Mouse (Mus musculus): ENCODE results near the gene Krtap10-10. TPM values are rescaled to one million over a fixed set of nuclear protein-coding genes. Genes with fewer than 3 reads are reported as not detected.
A peak's percentile ranks its signal among the peaks of the same experiment; 100 is the strongest.

Gene Krtap10-10
- polyA plus RNA-seq, 1 experiment = not detected

DNA sequence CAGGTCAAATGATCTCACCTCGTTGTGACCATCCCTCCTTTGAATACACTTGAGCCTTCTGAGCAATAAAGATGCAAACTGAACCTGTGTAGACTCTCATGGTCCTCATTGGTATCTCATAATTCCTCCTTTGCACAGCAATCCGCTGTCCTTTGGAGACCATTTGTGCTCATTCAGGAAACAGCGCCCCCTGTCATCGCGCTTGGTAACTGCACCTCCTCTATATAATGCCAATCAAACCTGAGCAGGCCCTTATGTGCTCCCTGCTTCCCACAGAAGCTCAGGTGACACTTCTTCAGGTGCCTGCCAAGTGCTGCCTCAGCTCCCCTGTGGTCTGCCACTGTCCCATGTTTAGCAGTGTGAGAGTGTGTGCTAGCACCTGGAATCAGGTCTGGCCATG is 20.2 kb upstream of the Krtap10-10 start:
- no peak overlapping the region for H3K4me3 ChIP-seq (ENCODE audit: insufficient read depth, low read length)

DNA sequence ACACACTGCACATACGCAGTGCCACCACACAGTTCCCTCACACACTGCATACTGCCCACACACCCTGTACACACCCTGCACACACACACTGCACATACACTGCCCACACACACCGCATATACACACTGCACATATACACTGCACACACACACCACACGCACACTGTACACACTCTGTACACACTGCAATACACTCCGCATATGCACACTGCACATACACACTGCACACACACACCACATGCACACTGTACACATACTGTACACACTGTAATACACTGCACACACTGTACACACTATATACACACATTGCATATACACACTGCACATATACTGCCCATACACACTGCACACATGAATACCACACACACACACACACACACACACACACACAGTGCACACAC is 17.2 kb upstream of the Krtap10-10 start:
- TF ChIP-seq POLR2A (IDR thresholded peaks at IDR 0.05; ENCODE audit: extremely low read depth, insufficient read depth, low read length) = no peak
- no peak for TF ChIP-seq CTCF (IDR thresholded peaks at IDR 0.05; ENCODE audit: extremely low read depth, insufficient read depth, low read length)
- H3K4me1 ChIP-seq (ENCODE audit: control insufficient read depth, insufficient read depth, low read length) = no peaks in the 10 kb centered on the region
- H3K4me3 ChIP-seq (ENCODE audit: insufficient read depth, low read length) = no peak overlapping the region
- no peak overlapping the region for H3K27ac ChIP-seq (ENCODE audit: insufficient read depth, low read length)

More for the DNA sequence above, 20.2 kb upstream of the Krtap10-10 start:
- peak; percentile 60 for TF ChIP-seq CTCF (IDR thresholded peaks at IDR 0.05; ENCODE audit: extremely low read depth, insufficient read depth, low read length)
- TF ChIP-seq POLR2A (IDR thresholded peaks at IDR 0.05; ENCODE audit: extremely low read depth, insufficient read depth, low read length) = no peak
- Histone ChIP-seq H3K4me1 (ENCODE audit: control insufficient read depth, insufficient read depth, low read length) (no peaks in the 10 kb centered on the region), H3K27ac (ENCODE audit: insufficient read depth, low read length) (no peak overlapping the region)

DNA sequence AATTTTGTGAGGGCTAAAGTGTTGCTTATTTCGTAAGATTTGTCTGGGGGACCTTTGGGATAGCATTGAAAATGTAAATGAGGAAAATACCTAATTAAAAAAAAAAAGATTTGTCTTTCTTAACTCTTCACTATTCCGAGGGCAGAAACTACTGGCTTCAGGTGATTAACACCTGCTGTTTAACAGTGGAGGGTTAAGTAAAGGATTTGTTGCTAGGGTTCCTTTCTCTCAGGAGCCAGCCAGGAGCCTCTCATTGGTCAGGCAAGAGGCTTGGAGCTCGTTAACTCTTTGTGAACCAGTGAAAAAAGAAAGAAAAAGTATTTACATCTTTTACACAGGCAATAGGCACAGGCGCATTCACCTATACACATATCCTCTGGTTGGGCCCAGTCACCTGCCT is 16.5 kb upstream of the Krtap10-10 start:
- TF ChIP-seq CTCF (IDR thresholded peaks at IDR 0.05; ENCODE audit: extremely low read depth, insufficient read depth, low read length) = no peak
- no peak for TF ChIP-seq POLR2A (IDR thresholded peaks at IDR 0.05; ENCODE audit: extremely low read depth, insufficient read depth, low read length)
- H3K27ac ChIP-seq (ENCODE audit: insufficient read depth, low read length) = no peak overlapping the region
- H3K4me3 ChIP-seq (ENCODE audit: insufficient read depth, low read length) = no peak overlapping the region
- H3K4me1 ChIP-seq (ENCODE audit: control insufficient read depth, insufficient read depth, low read length) = no peaks in the 10 kb centered on the region

DNA sequence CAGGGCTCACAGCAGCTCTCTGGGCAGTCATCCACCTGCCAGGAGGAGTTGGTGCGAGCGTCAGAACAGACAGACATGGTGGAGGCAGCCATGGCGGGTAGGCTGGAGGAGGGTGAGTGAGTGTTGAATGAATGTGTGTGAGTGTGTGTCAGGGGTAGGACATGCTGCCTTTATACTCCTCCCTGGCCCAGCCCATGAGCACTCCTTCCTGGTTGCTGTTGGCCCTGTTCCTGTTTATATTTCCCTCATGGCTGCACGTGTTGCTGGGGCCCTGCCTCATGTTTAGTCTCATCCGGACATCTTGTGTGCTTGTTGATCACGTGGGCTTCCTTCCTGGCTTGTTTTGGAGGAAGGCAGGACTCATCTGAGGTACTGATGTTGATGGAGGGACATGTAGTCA is 8.8 kb upstream of the Krtap10-10 start, which contains the start of gene Krtap10-4:
TSS of gene Krtap10-4 (minus strand) at position 145 of the 400 bp plus-strand sequence.
- Histone ChIP-seq H3K4me3 (ENCODE audit: insufficient read depth, low read length) (no peak within 1 kb of the TSS), H3K27ac (ENCODE audit: insufficient read depth, low read length) (no peak within 1 kb of the TSS), H3K4me1 (ENCODE audit: control insufficient read depth, insufficient read depth, low read length) (no peaks in the 10 kb centered on the region)
- TF ChIP-seq POLR2A (IDR thresholded peaks at IDR 0.05; ENCODE audit: extremely low read depth, insufficient read depth, low read length) = no peak
- TF ChIP-seq CTCF (IDR thresholded peaks at IDR 0.05; ENCODE audit: extremely low read depth, insufficient read depth, low read length) = no peak

DNA sequence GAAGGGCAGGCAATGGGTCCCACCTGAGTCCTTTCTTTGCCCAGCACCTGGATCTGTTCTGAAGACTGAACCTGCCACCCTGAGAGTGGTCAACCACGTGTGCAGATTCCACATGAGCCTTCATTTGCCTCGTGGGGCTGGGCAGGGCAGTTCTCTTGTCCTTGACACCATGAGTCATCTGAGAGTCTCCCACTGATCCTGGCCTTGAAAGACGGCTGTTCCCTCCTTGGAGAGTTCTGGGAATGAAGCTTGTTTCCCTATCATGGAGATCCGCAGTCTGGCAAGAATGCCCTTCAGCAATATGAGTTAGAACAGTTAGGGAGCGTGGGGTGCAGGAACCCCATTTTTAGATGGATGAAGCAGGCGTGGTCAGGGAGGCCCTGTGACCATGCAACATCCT is 3.3 kb downstream of the Krtap10-10 start:
- Histone ChIP-seq H3K27ac (ENCODE audit: insufficient read depth, low read length) (no peak overlapping the region), H3K4me1 (ENCODE audit: control insufficient read depth, insufficient read depth, low read length) (no peaks in the 10 kb centered on the region), H3K4me3 (ENCODE audit: insufficient read depth, low read length) (no peak overlapping the region)
- TF ChIP-seq CTCF (IDR thresholded peaks at IDR 0.05; ENCODE audit: extremely low read depth, insufficient read depth, low read length) (no peak), POLR2A (IDR thresholded peaks at IDR 0.05; ENCODE audit: extremely low read depth, insufficient read depth, low read length) (no peak)

DNA sequence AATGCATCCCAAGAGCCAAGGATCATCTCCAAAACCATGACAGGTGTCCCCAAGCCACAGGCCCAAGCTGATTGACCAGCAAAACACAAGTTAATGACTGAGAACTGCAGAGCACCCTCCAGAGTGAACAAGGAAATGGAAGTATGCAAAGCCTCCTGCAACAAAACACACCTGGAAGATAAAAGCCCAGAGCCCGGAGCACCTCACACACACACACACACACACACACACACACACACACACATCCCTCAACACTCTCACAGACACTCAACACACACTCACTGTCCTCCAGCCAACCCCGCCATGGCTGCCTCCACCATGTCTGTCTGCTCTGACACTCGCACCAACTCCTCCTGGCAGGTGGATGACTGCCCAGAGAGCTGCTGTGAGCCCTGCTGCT is 10.8 kb downstream of the Krtap10-10 start, which contains the start of gene Gm36176:
TSS of gene Gm36176 (plus strand) at position 301 of the 400 bp plus-strand sequence.
- TF ChIP-seq POLR2A (IDR thresholded peaks at IDR 0.05; ENCODE audit: extremely low read depth, insufficient read depth, low read length) = no peak
- TF ChIP-seq CTCF (IDR thresholded peaks at IDR 0.05; ENCODE audit: extremely low read depth, insufficient read depth, low read length) = no peak
- no peak within 1 kb of the TSS for H3K4me3 ChIP-seq (ENCODE audit: insufficient read depth, low read length)
- no peaks in the 10 kb centered on the region for H3K4me1 ChIP-seq (ENCODE audit: control insufficient read depth, insufficient read depth, low read length)
- no peak within 1 kb of the TSS for H3K27ac ChIP-seq (ENCODE audit: insufficient read depth, low read length)

DNA sequence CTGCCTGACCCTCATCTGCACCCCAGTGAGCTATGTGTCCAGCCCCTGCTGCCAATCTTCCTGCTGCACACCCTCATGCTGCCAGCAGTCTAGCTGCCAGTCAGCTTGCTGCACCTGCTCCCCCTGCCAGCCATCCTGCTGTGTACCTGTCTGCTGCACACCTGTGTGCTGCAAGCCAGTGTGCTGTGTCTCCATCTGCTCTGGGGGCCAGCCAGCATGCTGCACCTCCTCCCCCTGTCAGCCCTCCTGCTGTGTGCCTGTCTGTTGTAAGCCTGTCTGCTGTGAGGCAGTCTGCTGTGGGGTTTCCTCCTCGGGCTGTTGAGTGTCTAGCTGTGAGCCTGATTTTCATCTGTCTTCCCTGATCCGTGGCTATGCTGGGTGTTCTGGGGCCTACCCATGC is 11.2 kb downstream of the Krtap10-10 start:
- TF ChIP-seq CTCF (IDR thresholded peaks at IDR 0.05; ENCODE audit: extremely low read depth, insufficient read depth, low read length) (no peak), POLR2A (IDR thresholded peaks at IDR 0.05; ENCODE audit: extremely low read depth, insufficient read depth, low read length) (no peak)

DNA sequence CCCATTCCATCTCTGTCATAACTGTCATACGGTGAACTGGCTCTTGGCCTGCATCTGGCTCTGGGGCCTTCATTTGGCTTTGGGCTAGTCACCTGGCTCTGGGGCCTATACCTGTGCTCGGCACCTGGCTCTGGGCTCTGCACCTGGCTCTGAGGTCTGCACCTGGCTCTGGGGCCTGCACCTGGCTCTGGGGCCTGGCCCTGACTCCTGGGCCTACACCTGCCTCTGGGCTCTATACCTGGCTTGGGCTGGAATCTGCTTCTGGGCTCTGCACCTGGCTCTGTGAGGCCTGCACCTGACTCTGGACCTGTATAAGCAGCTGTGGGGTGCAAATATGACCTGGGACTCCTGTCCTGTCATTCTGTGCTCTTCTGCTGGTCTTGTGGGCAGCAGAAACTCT is 11.8 kb downstream of the Krtap10-10 start:
- Histone ChIP-seq H3K4me3 (ENCODE audit: insufficient read depth, low read length) (no peak overlapping the region), H3K27ac (ENCODE audit: insufficient read depth, low read length) (no peak overlapping the region), H3K4me1 (ENCODE audit: control insufficient read depth, insufficient read depth, low read length) (no peaks in the 10 kb centered on the region)
- TF ChIP-seq CTCF (IDR thresholded peaks at IDR 0.05; ENCODE audit: extremely low read depth, insufficient read depth, low read length) (no peak), POLR2A (IDR thresholded peaks at IDR 0.05; ENCODE audit: extremely low read depth, insufficient read depth, low read length) (no peak)

More for the DNA sequence above, 11.2 kb downstream of the Krtap10-10 start:
- Histone ChIP-seq H3K4me1 (ENCODE audit: control insufficient read depth, insufficient read depth, low read length) (no peaks in the 10 kb centered on the region), H3K27ac (ENCODE audit: insufficient read depth, low read length) (no peak overlapping the region), H3K4me3 (ENCODE audit: insufficient read depth, low read length) (no peak overlapping the region)

DNA sequence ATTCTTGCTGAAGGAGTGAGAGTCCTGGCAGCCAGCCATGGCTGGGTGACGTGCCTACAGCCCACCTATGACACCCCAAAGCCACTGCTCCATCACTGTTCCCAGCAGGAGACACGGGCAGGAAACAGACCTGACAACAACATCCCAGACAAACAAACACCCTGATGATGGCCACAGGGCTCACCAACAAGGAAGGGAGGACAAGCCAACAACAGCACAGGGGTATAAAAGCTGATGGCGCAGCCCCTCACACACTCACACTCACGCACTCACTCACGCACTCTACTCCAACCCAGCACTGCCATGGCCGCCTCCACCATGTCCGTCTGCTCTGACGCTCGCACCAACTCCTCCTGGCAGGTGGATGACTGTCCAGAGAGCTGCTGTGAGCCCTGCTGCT is 16.8 kb downstream of the Krtap10-10 start, which contains the start of gene Gm10318:
TSS of gene Gm10318 (plus strand) at position 301 of the 400 bp plus-strand sequence.
- TF ChIP-seq POLR2A (IDR thresholded peaks at IDR 0.05; ENCODE audit: extremely low read depth, insufficient read depth, low read length) = no peak
- no peak within 1 kb of the TSS for H3K4me3 ChIP-seq (ENCODE audit: insufficient read depth, low read length)
- no peaks in the 10 kb centered on the region for H3K4me1 ChIP-seq (ENCODE audit: control insufficient read depth, insufficient read depth, low read length)
- H3K27ac ChIP-seq (ENCODE audit: insufficient read depth, low read length) = no peak within 1 kb of the TSS

DNA sequence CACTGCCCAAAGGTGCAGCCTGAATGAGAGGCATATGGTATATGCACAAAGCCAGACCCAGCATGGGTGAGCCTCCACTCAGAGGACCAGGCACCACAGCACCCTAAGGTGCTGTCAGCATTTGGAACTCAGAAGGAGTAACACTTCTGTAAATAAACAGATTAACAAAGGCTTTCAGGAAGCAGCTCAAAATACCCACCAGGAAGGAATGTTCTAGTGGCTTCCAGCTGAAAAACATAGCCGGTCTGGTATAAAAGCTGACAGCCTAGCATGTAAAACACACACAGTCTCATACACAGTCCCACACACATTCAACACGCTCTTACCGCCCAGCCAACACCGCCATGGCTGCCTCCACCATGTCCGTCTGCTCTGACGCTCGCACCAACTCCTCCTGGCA is 25.9 kb downstream of the Krtap10-10 start, which contains the start of gene Gm3285:
TSS of gene Gm3285 (plus strand) at position 301 of the 400 bp plus-strand sequence.
- H3K4me3 ChIP-seq (ENCODE audit: insufficient read depth, low read length) = no peak within 1 kb of the TSS
- H3K27ac ChIP-seq (ENCODE audit: insufficient read depth, low read length) = no peak within 1 kb of the TSS
- TF ChIP-seq CTCF (IDR thresholded peaks at IDR 0.05; ENCODE audit: extremely low read depth, insufficient read depth, low read length) (no peak), POLR2A (IDR thresholded peaks at IDR 0.05; ENCODE audit: extremely low read depth, insufficient read depth, low read length) (no peak)
- H3K4me1 ChIP-seq (ENCODE audit: control insufficient read depth, insufficient read depth, low read length) = no peaks in the 10 kb centered on the region

Measured in cortical plate, adult 2 months (tissue).